Mouse (Mus musculus) cerebral cortex, adult 2 months (tissue): Measurements from ENCODE around the gene Grin1.

Experiments used
- WGBS: fragments of 180-500 bp; shearing (Covaris S2); methylation state at CpG from one replicate; pipeline ENCODE4 v1.1.7; 2018; 5-methylcytosine and 5-hydroxymethylcytosine counted together

Gene Grin1

GRCm38 (mm10) chr2:25318971-25319773, at the start of gene Grin1:
TSS of gene Grin1 (minus strand) at chr2:25319187.
- 8% methylated on average over 58 of the region's 58 CpGs for WGBS

GRCm38 (mm10) chr2:25365091-25365761, 46.2 kb upstream of the Grin1 start, which contains the start of gene Uap1l1:
TSS of gene Uap1l1 (minus strand) at chr2:25365682.
- WGBS, result under 1% methylated on average over 54 of the region's 54 CpGs

GRCm38 (mm10) chr2:25364761-25365090, 45.7 kb upstream of the Grin1 start:
- 49% methylated on average over 9 of the region's 9 CpGs for WGBS

- 95% methylated on average over 4 of the region's 4 CpGs for WGBS
Measured at GRCm38 (mm10) chr2:25364313-25364712, 45.3 kb upstream of the Grin1 start.

GRCm38 (mm10) chr2:25363478-25364178, 44.6 kb upstream of the Grin1 start:
- 72% methylated on average over 13 of the region's 13 CpGs for WGBS

GRCm38 (mm10) chr2:25359848-25360247, 40.9 kb upstream of the Grin1 start:
- WGBS, result 81% methylated on average over 4 of the region's 4 CpGs

GRCm38 (mm10) chr2:25356208-25357079, 37.5 kb upstream of the Grin1 start, which contains the start of gene Dpp7:
TSS of gene Dpp7 (minus strand) at chr2:25356359.
- WGBS, result 3% methylated on average over 13 of the region's 13 CpGs

GRCm38 (mm10) chr2:25355419-25356066, 36.6 kb upstream of the Grin1 start:
- WGBS, result 37% methylated on average over 18 of the region's 18 CpGs

- WGBS, result 85% methylated on average over 6 of the region's 6 CpGs
Measured at GRCm38 (mm10) chr2:25354211-25354610, 35.2 kb upstream of the Grin1 start.

- 97% methylated on average over 3 of the region's 3 CpGs for WGBS
Measured at GRCm38 (mm10) chr2:25350701-25351100, 31.7 kb upstream of the Grin1 start.

- 89% methylated on average over 4 of the region's 4 CpGs for WGBS
Measured at GRCm38 (mm10) chr2:25349499-25349898, 30.5 kb upstream of the Grin1 start.

GRCm38 (mm10) chr2:25348162-25348561, 29.2 kb upstream of the Grin1 start:
- WGBS, result 76% methylated on average over 7 of the region's 7 CpGs

- 69% methylated on average over 6 of the region's 6 CpGs for WGBS
Measured at GRCm38 (mm10) chr2:25338303-25338702, 19.3 kb upstream of the Grin1 start.

GRCm38 (mm10) chr2:25333569-25333968, 14.6 kb upstream of the Grin1 start:
- 73% methylated on average over 2 of the region's 2 CpGs for WGBS

- WGBS, result under 1% methylated on average over 78 of the region's 78 CpGs
Measured at GRCm38 (mm10) chr2:25332286-25333160, 13.5 kb upstream of the Grin1 start, which contains the start of gene Man1b1. TSS of gene Man1b1 (plus strand) at chr2:25332338.

- 48% methylated on average over 9 of the region's 9 CpGs for WGBS
Measured at GRCm38 (mm10) chr2:25331470-25331869, 12.5 kb upstream of the Grin1 start.

GRCm38 (mm10) chr2:25328440-25328839, 9.5 kb upstream of the Grin1 start:
- 21% methylated on average over 7 of the region's 7 CpGs for WGBS

GRCm38 (mm10) chr2:25326036-25326435, 7.0 kb upstream of the Grin1 start:
- 75% methylated on average over 2 of the region's 2 CpGs for WGBS

- WGBS, result 23% methylated on average over 2 of the region's 2 CpGs
Measured at GRCm38 (mm10) chr2:25320084-25320483, 1.1 kb upstream of the Grin1 start.
